Mouse (Mus musculus) neural tube, embryonic 12.5 days (tissue): ENCODE measurements at regions not wholly inside any gene's neighbourhood (a gene's known extent, or its start where the extent isn't known, plus 50 kb on each side); places are given as distances from the start of the nearest gene placed in this dataset.

ENCODE experiments used
- ATAC-seq: fragments of 200-750 bp; cut with Nextera tagmentation; 2 replicates; pipeline ENCODE4 v1.8.0; 2017; ENCODE audit warnings: low read depth, mild to moderate bottlenecking, moderate TSS enrichment, moderate library complexity; ENCODE audit not compliant: low FRiP score
- H3K27ac ChIP-seq: fragments of 300-500 bp; sonication (generic); 2 replicates; pipeline ENCODE4 v1.5.1; 2016
- H3K27me3 ChIP-seq: fragments of 300-500 bp; sonication (generic); replicated peaks from 2 replicates; pipeline ENCODE4 v1.6.1; 2016; ENCODE audit warnings: mild to moderate bottlenecking
- H3K36me3 ChIP-seq: fragments of 300-500 bp; sonication (generic); 2 replicates; pipeline ENCODE4 v1.6.1; 2016; ENCODE audit warnings: mild to moderate bottlenecking
- H3K4me1 ChIP-seq: fragments of 300-500 bp; sonication (generic); 2 replicates; pipeline ENCODE4 v1.6.1; 2016
- H3K4me2 ChIP-seq: fragments of 300-500 bp; sonication (generic); replicated peaks from 2 replicates; pipeline ENCODE4 v1.6.1; 2016; ENCODE audit warnings: mild to moderate bottlenecking
- H3K4me3 ChIP-seq: fragments of 300-500 bp; sonication (generic); 2 replicates; pipeline ENCODE4 v1.5.1; 2016
- H3K9ac ChIP-seq: fragments of 300-500 bp; sonication (generic); 2 replicates; pipeline ENCODE4 v1.6.1; 2016; ENCODE audit warnings: mild to moderate bottlenecking
- H3K9me3 ChIP-seq: fragments of 300-500 bp; sonication (generic); 2 replicates; pipeline ENCODE4 v1.6.1; 2016; ENCODE audit warnings: mild to moderate bottlenecking
- WGBS: fragments of 180-500 bp; shearing (Covaris S2); methylation state at CpG from one replicate; pipeline ENCODE4 v1.1.7; 2016; 5-methylcytosine and 5-hydroxymethylcytosine counted together

DNA sequence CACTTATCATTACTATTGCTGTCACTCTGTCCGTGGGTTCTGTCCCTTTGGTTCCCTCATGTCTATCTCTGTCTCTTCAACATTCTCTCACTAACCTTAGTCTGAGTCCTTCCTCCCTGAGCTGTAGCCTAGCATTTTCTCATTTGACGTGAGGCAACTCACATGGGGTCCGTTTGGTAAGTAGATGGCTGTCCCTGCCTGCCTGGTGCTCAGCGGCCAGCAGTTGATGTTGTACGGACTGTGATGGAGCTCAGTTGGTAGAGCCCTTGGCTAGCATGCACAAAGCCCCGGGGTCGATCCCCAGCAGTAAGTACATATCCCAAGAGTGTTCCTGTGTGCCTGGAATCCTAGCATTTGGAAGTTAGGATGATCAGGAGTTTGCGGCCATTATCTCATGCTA, 287.0 kb upstream of the Rgma start:
- Histone ChIP-seq H3K9ac (no peak overlapping the region), H3K36me3 (no peaks in the 10 kb centered on the region), H3K4me3 (no peak overlapping the region), H3K4me2 (no peak overlapping the region), H3K4me1 (no peaks in the 10 kb centered on the region), H3K27me3 (no peaks in the 10 kb centered on the region), H3K9me3 (no peaks in the 10 kb centered on the region), H3K27ac (no peak overlapping the region)
- no peak for ATAC-seq
- WGBS: 91% methylated on average over 8 of the region's 8 CpGs

DNA sequence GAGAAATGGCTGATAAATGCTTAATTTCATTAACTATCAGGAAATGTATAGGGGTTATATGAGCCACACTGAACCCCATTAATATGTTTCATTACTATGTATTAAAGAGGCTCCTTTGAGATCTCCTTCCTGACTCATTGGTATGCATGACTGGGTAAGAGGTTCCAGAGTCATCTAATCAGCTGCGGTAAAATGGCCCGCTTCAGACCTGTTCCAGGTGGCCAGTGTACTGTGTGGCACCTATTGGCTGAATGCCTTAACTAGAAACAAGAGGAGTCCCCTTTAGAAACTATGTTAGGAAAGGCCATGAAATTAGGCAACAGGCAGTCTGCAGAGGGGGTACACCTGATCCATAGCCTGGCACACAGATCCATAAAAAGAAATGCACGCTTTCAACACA, 283.6 kb upstream of the Rgma start:
- H3K36me3 ChIP-seq: no peaks in the 10 kb centered on the region
- H3K27ac ChIP-seq: no peak overlapping the region
- no peak overlapping the region for H3K4me2 ChIP-seq
- H3K27me3 ChIP-seq: no peaks in the 10 kb centered on the region
- no peak overlapping the region for H3K9ac ChIP-seq
- no peaks in the 10 kb centered on the region for H3K4me1 ChIP-seq
- WGBS: 91% methylated on average over 3 of the region's 3 CpGs
- H3K4me3 ChIP-seq: no peak overlapping the region
- H3K9me3 ChIP-seq: no peaks in the 10 kb centered on the region
- no peak for ATAC-seq

DNA sequence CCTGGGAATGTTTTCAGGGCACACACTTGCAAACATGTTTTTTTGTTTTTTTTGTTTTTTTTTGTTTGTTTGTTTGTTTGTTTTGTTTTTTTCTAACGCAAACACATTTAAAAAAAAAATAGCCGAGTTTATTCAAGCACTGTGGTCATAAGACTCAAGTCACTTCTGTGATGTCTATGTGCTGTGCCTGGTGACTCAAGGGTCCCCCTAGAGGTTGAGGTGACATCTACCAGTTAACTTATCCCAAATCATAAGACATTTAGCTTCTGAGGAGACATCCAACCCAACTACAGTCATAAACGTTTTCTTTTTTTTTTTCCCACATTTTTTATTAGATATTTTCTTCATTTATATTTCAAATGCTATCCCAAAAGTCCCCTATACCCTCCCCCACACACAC, 281.2 kb upstream of the Rgma start:
- Histone ChIP-seq H3K9ac (no peak overlapping the region), H3K27me3 (no peaks in the 10 kb centered on the region), H3K27ac (no peak overlapping the region), H3K4me2 (no peak overlapping the region), H3K4me1 (no peaks in the 10 kb centered on the region), H3K9me3 (no peaks in the 10 kb centered on the region), H3K36me3 (no peaks in the 10 kb centered on the region), H3K4me3 (no peak overlapping the region)
- 58% methylated on average over 3 of the region's 3 CpGs for WGBS
- ATAC-seq: no peak

DNA sequence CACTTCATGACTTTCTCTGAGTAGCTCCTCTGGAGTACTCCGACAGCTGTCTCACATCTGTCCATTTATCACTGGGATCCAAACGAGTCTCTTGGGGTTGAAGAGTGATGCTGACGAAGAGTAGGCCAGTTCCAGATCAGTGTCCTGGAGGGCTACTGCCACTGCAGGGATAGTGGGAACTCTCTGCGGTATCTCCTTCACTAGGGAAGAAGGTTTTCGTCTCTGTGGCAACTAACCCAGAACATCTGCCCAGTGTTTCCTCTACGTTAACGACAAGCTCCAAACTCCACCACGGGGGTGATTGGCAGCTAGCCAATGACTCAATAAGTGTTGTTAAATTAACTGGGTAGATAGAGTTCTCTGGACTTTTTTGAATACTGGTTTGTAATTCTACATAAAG, 256.4 kb upstream of the Rgma start:
- no peak overlapping the region for H3K27ac ChIP-seq
- no peak overlapping the region for H3K4me3 ChIP-seq
- H3K4me2 ChIP-seq: no peak overlapping the region
- H3K36me3 ChIP-seq: no peaks in the 10 kb centered on the region
- H3K9me3 ChIP-seq: no peaks in the 10 kb centered on the region
- H3K4me1 ChIP-seq: peaks cover 3% of the 10 kb centered on the region; the same call in 1 of the 2 replicates
- no peaks in the 10 kb centered on the region for H3K27me3 ChIP-seq
- ATAC-seq: no peak
- no peak overlapping the region for H3K9ac ChIP-seq
- 63% methylated on average over 8 of the region's 8 CpGs for WGBS

DNA sequence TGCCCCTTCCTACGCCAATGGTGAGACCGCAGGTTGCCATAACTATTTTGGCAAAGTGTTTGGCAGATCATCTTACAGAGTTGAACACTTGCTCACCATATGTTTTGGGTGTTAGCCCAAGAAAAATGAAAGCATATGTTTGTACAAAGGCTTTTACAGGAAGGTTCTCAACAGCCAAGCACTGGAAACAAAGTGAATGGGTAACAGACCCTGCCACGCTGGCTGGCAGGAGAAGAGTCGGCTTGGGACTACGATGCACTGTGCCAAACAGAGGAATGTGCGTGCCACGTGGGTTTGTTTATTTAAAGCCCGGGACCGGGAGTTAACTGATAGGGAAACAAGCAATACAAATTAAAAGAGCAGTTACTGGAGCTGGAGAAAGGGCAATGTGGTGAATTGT, 255.0 kb upstream of the Rgma start:
- Histone ChIP-seq H3K9ac (no peak overlapping the region), H3K4me3 (no peak overlapping the region), H3K9me3 (no peaks in the 10 kb centered on the region), H3K27ac (no peak overlapping the region), H3K36me3 (no peaks in the 10 kb centered on the region), H3K4me1 (peaks cover 4% of the 10 kb centered on the region), H3K4me2 (no peak overlapping the region), H3K27me3 (no peaks in the 10 kb centered on the region)
- WGBS: 83% methylated on average over 9 of the region's 9 CpGs
- ATAC-seq: no peak

DNA sequence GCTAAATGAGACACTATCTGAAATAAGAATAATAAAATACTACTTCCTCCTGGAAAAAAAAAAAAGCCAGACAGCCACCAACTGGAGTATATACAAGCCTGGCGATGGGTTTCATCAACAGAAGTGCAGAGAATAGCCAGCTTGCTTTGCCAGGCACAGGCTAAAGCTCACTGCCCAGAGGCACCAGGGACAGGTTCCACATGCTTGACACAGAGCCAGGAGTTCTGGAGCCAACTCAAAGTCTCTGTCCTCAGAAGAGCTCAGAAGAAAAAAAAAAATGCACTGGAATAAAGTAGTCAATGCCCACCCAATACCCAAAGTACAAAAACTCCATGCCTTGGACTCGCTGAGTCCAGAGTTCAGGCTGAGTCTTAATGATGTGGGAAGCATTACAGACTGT, 250.3 kb upstream of the Rgma start:
- no peaks in the 10 kb centered on the region for H3K9me3 ChIP-seq
- H3K4me2 ChIP-seq: no peak overlapping the region
- no peak overlapping the region for H3K9ac ChIP-seq
- H3K36me3 ChIP-seq: no peaks in the 10 kb centered on the region
- H3K4me3 ChIP-seq: no peak overlapping the region
- 74% methylated on average over 2 of the region's 2 CpGs for WGBS
- peaks cover 9% of the 10 kb centered on the region; the same call in 1 of the 2 replicates for H3K4me1 ChIP-seq
- no peaks in the 10 kb centered on the region for H3K27me3 ChIP-seq
- no peak overlapping the region for H3K27ac ChIP-seq
- no peak for ATAC-seq

DNA sequence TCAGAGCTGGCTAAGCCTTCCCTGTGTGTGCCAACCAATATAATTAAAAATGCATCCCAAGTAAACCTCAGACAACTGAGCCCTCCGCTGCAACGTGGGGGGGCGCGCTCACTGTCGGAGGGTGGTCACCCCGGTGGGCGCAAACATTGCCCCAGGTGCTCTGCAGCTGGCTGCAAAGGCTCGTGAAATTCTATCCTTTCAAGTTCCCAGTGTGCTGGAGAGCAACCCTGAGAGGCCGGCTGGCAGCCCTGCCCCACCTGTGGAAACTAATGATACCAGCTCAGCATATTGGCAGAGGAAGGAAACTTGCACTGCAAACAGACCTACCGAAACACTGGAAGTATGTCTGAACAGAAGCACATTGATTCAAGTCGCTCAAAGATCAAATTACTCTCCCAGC, 249.4 kb upstream of the Rgma start:
- Histone ChIP-seq H3K36me3 (no peaks in the 10 kb centered on the region), H3K27ac (no peak overlapping the region)
- no peak for ATAC-seq

DNA sequence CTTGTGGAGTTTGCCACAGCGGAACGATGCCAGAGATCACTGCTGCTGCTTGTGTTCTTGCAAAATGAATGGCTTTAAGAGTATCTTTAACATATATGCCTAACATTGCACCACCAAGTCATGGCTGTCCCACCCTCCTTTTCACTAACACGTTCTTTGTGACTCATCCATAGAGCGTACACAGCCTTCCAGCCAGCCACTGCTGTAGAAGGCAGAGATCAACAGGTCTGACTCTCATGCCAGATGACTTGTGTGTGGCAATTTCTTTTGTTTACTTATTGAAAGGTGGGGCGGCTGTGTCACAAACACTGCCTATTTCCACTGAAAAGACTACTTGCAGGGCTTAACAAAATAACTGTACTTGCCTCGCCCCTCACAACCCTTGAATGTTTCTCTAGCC, 239.5 kb upstream of the Rgma start:
- H3K27me3 ChIP-seq: no peaks in the 10 kb centered on the region
- H3K36me3 ChIP-seq: no peaks in the 10 kb centered on the region
- H3K9ac ChIP-seq: no peak overlapping the region
- H3K27ac ChIP-seq: no peak overlapping the region
- no peak overlapping the region for H3K4me3 ChIP-seq
- no peak for ATAC-seq
- 79% methylated on average over 6 of the region's 6 CpGs for WGBS
- no peaks in the 10 kb centered on the region for H3K9me3 ChIP-seq
- peaks cover 26% of the 10 kb centered on the region for H3K4me1 ChIP-seq
- no peak overlapping the region for H3K4me2 ChIP-seq

More for the DNA sequence above, 249.4 kb upstream of the Rgma start:
- H3K9ac ChIP-seq: no peak overlapping the region
- 21% methylated on average over 11 of the region's 11 CpGs for WGBS
- H3K4me3 ChIP-seq: no peak overlapping the region
- peaks cover 9% of the 10 kb centered on the region; the same call in 1 of the 2 replicates for H3K4me1 ChIP-seq
- H3K4me2 ChIP-seq: no peak overlapping the region
- no peaks in the 10 kb centered on the region for H3K27me3 ChIP-seq
- no peaks in the 10 kb centered on the region for H3K9me3 ChIP-seq

DNA sequence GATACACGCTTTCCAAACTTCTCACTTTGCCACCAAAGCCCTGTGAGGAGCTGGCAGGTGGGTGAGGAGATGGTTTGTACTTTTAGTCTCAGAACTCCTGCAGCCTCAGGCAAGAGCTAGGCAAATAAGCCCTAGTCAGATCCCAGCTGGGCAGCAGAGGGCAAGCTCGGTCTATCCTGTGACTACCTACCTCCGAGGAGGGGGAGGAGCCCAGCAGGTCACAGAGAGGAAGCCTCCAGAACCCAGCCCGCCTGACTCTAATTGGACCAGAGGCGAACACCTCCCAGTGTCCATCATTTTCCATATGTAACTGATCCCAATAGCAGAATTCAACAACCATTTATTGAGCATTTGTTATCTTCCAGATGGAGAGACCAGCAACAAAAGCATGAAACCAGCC, 237.0 kb upstream of the Rgma start:
- Histone ChIP-seq H3K9me3 (no peaks in the 10 kb centered on the region), H3K36me3 (no peaks in the 10 kb centered on the region), H3K4me1 (peaks cover 38% of the 10 kb centered on the region), H3K27ac (no peak overlapping the region), H3K4me3 (no peak overlapping the region), H3K9ac (no peak overlapping the region), H3K4me2 (no peak overlapping the region), H3K27me3 (no peaks in the 10 kb centered on the region)
- no peak for ATAC-seq
- 15% methylated on average over 5 of the region's 5 CpGs for WGBS

DNA sequence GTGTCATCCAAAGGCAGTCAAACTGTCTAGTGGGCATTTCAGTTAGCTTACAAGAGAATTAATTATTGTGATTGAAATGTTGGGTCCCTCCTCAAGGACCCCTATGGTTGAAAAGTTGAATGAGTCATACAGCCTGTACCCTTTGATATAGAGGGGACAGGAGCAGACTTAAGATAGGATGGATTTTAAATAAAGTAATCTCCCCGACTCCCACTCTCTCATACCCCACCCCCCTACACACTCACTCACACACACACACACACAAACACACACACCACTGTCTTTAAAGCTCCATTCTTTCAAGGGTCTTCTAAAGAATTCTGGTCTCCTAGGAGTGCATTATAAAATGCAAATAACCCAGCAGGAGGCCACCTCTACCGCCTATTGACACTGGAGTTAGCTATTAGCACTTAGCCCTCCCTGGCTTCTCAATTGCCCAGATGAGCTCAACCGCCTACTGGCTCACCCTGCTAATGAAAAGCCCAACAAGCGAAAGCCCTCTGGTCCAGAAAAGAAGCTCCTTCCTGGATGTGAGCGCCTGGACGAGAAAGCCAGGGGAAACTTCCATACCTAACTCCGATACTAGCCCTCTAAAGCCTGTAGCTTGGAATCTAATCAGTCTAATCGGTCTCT, 236.3 kb upstream of the Rgma start:
- Histone ChIP-seq H3K36me3 (no peaks in the 10 kb centered on the region), H3K27ac (no peak overlapping the region), H3K27me3 (no peaks in the 10 kb centered on the region), H3K4me2 (peak overlapping the region; percentile 31), H3K9ac (no peak overlapping the region), H3K4me1 (peaks cover 38% of the 10 kb centered on the region), H3K9me3 (no peaks in the 10 kb centered on the region), H3K4me3 (no peak overlapping the region)
- WGBS: 6% methylated on average over 8 of the region's 8 CpGs
- 0 out of 2 replicates have a peak, but pooled peaks have one; percentile 34 for ATAC-seq

DNA sequence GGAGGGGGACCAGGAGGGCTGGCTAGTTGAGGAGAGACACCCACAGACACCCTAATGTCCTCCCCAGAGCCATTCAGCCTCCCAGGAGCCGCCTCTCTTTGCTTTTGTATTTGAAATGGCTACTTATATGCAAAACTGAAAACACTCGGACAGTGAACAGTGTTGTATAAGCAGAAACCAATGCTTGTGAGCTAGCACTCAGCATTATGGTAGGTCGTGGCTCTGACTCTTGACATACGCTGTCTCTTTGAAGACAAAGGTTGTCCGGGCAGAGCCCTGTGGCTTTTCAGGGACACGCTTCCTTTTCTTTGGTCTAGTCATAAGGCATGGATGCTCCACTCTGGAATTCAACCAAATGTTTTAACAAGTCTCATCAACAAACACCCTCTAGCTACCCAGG, 235.4 kb upstream of the Rgma start:
- Histone ChIP-seq H3K4me3 (no peak overlapping the region), H3K9me3 (no peaks in the 10 kb centered on the region), H3K36me3 (no peaks in the 10 kb centered on the region), H3K27ac (no peak overlapping the region), H3K27me3 (no peaks in the 10 kb centered on the region), H3K9ac (no peak overlapping the region), H3K4me2 (peak overlapping the region; percentile 31), H3K4me1 (peaks cover 39% of the 10 kb centered on the region)
- whole genome bisulfite sequencing: 23% methylated on average over 6 of the region's 6 CpGs
- ATAC-seq: no peak

DNA sequence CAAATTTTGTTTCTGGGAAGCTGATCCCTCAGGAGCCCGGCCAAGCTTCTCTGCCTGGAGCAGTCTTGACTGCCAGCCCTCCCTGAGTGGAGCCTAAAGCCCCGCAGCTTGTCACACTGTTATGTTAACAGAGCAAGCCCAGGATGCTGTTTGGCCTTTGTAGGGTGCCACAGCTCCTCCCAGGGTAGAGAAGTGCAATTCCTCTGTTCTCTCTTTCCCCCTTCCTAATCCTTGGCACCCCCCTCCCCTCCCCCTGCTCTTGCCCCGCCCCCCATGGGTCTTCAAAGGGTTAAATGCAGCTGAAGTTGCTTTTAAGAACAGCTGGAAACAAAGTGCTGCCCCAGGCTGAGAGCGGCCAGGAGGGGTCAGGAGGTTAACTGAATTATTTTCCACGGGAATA, 234.1 kb upstream of the Rgma start:
- H3K27ac ChIP-seq: 0 out of 2 replicates have a peak overlapping the region, but pooled peaks have one; percentile 20

DNA sequence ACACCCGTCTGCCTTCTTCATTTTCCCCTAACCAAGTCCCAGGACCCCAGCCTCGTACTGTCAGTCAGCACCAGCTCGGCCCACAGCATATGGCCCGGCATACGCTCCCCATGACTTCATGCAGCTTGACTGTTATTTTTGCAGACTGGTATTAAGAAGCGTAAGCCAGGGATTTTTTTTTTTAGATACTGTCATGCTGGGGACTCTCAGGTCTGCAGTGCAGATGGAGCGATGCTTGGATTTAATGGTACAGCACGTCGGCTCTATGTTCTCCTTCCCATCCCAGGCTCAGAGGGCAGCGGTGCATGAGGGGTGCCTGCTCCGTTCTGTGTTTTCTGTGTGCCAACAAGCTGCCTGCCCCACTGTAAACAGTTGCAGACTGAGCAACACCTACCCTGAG, 231.4 kb upstream of the Rgma start:
- Histone ChIP-seq H3K27ac (no peak overlapping the region), H3K36me3 (no peaks in the 10 kb centered on the region), H3K4me2 (no peak overlapping the region), H3K4me1 (peaks cover 35% of the 10 kb centered on the region), H3K9me3 (no peaks in the 10 kb centered on the region), H3K4me3 (no peak overlapping the region), H3K9ac (no peak overlapping the region), H3K27me3 (no peaks in the 10 kb centered on the region)
- ATAC-seq: no peak
- 78% methylated on average over 11 of the region's 11 CpGs for WGBS

More for the DNA sequence above, 234.1 kb upstream of the Rgma start:
- H3K27me3 ChIP-seq: no peaks in the 10 kb centered on the region
- no peaks in the 10 kb centered on the region for H3K9me3 ChIP-seq
- peaks cover 42% of the 10 kb centered on the region for H3K4me1 ChIP-seq
- H3K9ac ChIP-seq: no peak overlapping the region
- H3K4me3 ChIP-seq: no peak overlapping the region
- peak; percentile 81 for ATAC-seq
- no peaks in the 10 kb centered on the region for H3K36me3 ChIP-seq
- peak overlapping the region; percentile 24 for H3K4me2 ChIP-seq
- WGBS: 4% methylated on average over 5 of the region's 5 CpGs
